Mouse (Mus musculus): Measurements from ENCODE around the gene Smim24. TPM values are rescaled to one million over a fixed set of nuclear protein-coding genes. Genes with fewer than 3 reads are reported as not detected.

Gene Smim24
- polyA plus RNA-seq, 1 experiment from 2014 or later = 125 TPM

- peak overlapping the region; percentile 87 for H3K9ac ChIP-seq (ENCODE audit: low read length)
- H3K36me3 ChIP-seq (ENCODE audit: control insufficient read depth, insufficient read depth, low read length) = peaks cover 32% of the 10 kb centered on the region
- H3K9me3 ChIP-seq (ENCODE audit: control insufficient read depth, low read length) = no peaks in the 10 kb centered on the region
- peaks cover 14% of the 10 kb centered on the region for H3K4me1 ChIP-seq (replicated peaks; ENCODE audit: control insufficient read depth, insufficient read depth, low read length)
- ATAC-seq (replicated peaks; ENCODE audit: low FRiP score, low TSS enrichment, low read depth) (peak; percentile 12; the same call in 1 of the 2 replicates), DNase-seq (ENCODE audit: low spot score) (no peak)
- peak overlapping the region; percentile 97 for H3K4me3 ChIP-seq (ENCODE audit: low read depth, low read length)
- H3K4me2 ChIP-seq (ENCODE audit: low read length) = peak overlapping the region; percentile 96
- no peaks in the 10 kb centered on the region for H3K27me3 ChIP-seq (replicated peaks; ENCODE audit: control insufficient read depth, insufficient read depth, low read length)
- WGBS = under 1% methylated on average over 19 of the region's 19 CpGs
- peak overlapping the region; percentile 85 for H3K27ac ChIP-seq (ENCODE audit: low read depth)
Observed at GRCm38 (mm10) chr10:81384605-81384982, 8.3 kb upstream of the Smim24 start.

GRCm38 (mm10) chr10:81385603-81386306 is 7.1 kb upstream of the Smim24 start:
- Histone ChIP-seq H3K4me1 (replicated peaks; ENCODE audit: control insufficient read depth, insufficient read depth, low read length) (peaks cover 14% of the 10 kb centered on the region), H3K36me3 (ENCODE audit: control insufficient read depth, insufficient read depth, low read length) (peaks cover 32% of the 10 kb centered on the region), H3K4me3 (ENCODE audit: low read depth, low read length) (0 out of 2 replicates have a peak overlapping the region, but pooled peaks have one; percentile 97), H3K9me3 (ENCODE audit: control insufficient read depth, low read length) (no peaks in the 10 kb centered on the region), H3K4me2 (ENCODE audit: low read length) (peak overlapping the region; percentile 96), H3K27ac (ENCODE audit: low read depth) (no peak overlapping the region), H3K27me3 (replicated peaks; ENCODE audit: control insufficient read depth, insufficient read depth, low read length) (no peaks in the 10 kb centered on the region), H3K9ac (ENCODE audit: low read length) (0 out of 2 replicates have a peak overlapping the region, but pooled peaks have one; percentile 87)
- ATAC-seq (replicated peaks; ENCODE audit: low FRiP score, low TSS enrichment, low read depth) (no peak), DNase-seq (ENCODE audit: low spot score) (no peak)
- 70% methylated on average over 22 of the region's 22 CpGs for WGBS

- no peak for DNase-seq (ENCODE audit: low spot score)
- Histone ChIP-seq H3K4me3 (ENCODE audit: low read depth, low read length) (no peak overlapping the region), H3K27me3 (replicated peaks; ENCODE audit: control insufficient read depth, insufficient read depth, low read length) (no peaks in the 10 kb centered on the region), H3K4me2 (ENCODE audit: low read length) (no peak overlapping the region), H3K9ac (ENCODE audit: low read length) (no peak overlapping the region), H3K9me3 (ENCODE audit: control insufficient read depth, low read length) (no peaks in the 10 kb centered on the region), H3K27ac (ENCODE audit: low read depth) (no peak overlapping the region), H3K36me3 (ENCODE audit: control insufficient read depth, insufficient read depth, low read length) (peaks cover 32% of the 10 kb centered on the region), H3K4me1 (replicated peaks; ENCODE audit: control insufficient read depth, insufficient read depth, low read length) (peaks cover 18% of the 10 kb centered on the region)
- ATAC-seq (replicated peaks; ENCODE audit: low FRiP score, low TSS enrichment, low read depth) = no peak
- WGBS = 94% methylated on average over 20 of the region's 20 CpGs
Observed at GRCm38 (mm10) chr10:81387716-81388115, 5.1 kb upstream of the Smim24 start.

DNA sequence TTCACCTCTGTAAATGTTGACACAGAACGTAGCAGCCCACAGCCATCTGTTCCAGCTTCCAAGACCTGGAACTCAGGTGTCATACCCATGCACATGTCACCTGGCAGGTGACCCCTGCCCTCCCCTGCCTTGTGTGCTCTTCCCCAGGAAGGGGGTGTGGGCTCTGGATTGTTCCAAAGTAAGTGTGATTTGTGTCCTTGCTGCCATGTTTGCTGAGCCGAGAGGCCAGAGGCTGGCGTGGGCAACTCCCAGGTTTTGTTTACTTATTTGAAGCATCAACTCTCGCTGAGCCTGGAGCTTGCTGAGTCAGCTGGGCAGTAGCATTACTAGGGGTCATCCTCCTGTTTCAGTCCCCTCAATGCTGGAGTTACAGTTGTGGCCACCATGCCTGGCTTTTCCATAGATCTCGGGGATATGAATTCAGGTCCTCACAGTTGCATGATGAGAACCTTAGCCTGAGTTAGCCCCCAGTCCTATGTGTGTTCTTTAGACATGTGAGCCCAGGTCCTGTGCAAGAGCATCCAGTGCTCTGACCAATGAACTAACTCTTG is 4.3 kb upstream of the Smim24 start, which contains the start of gene Gm48552:
Gene Gm48552, plus strand, starts transcription at position 501 of the 551 bp plus-strand sequence.
- Histone ChIP-seq H3K4me1 (replicated peaks; ENCODE audit: control insufficient read depth, insufficient read depth, low read length) (peaks cover 26% of the 10 kb centered on the region), H3K27ac (ENCODE audit: low read depth) (no peak within 1 kb of the TSS), H3K4me3 (ENCODE audit: low read depth, low read length) (no peak within 1 kb of the TSS), H3K9ac (ENCODE audit: low read length) (no peak within 1 kb of the TSS), H3K36me3 (ENCODE audit: control insufficient read depth, insufficient read depth, low read length) (peaks cover 32% of the 10 kb centered on the region), H3K27me3 (replicated peaks; ENCODE audit: control insufficient read depth, insufficient read depth, low read length) (no peaks in the 10 kb centered on the region), H3K4me2 (ENCODE audit: low read length) (no peak within 1 kb of the TSS), H3K9me3 (ENCODE audit: control insufficient read depth, low read length) (no peaks in the 10 kb centered on the region)
- ATAC-seq (replicated peaks; ENCODE audit: low FRiP score, low TSS enrichment, low read depth) = no peak
- no peak for DNase-seq (ENCODE audit: low spot score)
- WGBS = 50% methylated on average over 5 of the region's 5 CpGs

DNA sequence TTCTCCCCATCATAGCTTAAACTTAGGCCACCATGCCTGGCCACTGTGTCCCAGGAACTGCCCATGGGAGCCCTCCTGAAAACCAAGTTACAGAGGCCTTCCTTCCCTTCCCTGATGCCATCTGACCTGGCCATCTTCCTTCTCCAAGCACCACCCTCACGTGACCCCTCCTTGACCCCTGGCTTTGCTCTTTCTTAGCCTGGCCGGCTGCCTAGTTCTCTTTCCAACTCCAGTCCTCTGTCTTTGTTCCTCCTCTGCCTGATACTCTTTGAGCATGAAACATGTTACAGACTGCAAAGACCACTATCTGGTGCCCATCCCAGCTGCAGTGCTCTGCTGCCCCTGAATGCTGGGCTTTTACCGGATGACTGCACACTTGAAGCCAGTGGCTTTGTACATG is 3.5 kb upstream of the Smim24 start:
- H3K36me3 ChIP-seq (ENCODE audit: control insufficient read depth, insufficient read depth, low read length) = peaks cover 32% of the 10 kb centered on the region
- H3K4me2 ChIP-seq (ENCODE audit: low read length) = no peak overlapping the region
- H3K4me1 ChIP-seq (replicated peaks; ENCODE audit: control insufficient read depth, insufficient read depth, low read length) = peaks cover 30% of the 10 kb centered on the region
- no peak overlapping the region for H3K27ac ChIP-seq (ENCODE audit: low read depth)
- DNase-seq (ENCODE audit: low spot score) = no peak
- H3K4me3 ChIP-seq (ENCODE audit: low read depth, low read length) = no peak overlapping the region
- H3K9me3 ChIP-seq (ENCODE audit: control insufficient read depth, low read length) = no peaks in the 10 kb centered on the region
- no peak overlapping the region for H3K9ac ChIP-seq (ENCODE audit: low read length)
- WGBS = 55% methylated on average over 3 of the region's 3 CpGs
- ATAC-seq (replicated peaks; ENCODE audit: low FRiP score, low TSS enrichment, low read depth) = no peak
- no peaks in the 10 kb centered on the region for H3K27me3 ChIP-seq (replicated peaks; ENCODE audit: control insufficient read depth, insufficient read depth, low read length)

DNA sequence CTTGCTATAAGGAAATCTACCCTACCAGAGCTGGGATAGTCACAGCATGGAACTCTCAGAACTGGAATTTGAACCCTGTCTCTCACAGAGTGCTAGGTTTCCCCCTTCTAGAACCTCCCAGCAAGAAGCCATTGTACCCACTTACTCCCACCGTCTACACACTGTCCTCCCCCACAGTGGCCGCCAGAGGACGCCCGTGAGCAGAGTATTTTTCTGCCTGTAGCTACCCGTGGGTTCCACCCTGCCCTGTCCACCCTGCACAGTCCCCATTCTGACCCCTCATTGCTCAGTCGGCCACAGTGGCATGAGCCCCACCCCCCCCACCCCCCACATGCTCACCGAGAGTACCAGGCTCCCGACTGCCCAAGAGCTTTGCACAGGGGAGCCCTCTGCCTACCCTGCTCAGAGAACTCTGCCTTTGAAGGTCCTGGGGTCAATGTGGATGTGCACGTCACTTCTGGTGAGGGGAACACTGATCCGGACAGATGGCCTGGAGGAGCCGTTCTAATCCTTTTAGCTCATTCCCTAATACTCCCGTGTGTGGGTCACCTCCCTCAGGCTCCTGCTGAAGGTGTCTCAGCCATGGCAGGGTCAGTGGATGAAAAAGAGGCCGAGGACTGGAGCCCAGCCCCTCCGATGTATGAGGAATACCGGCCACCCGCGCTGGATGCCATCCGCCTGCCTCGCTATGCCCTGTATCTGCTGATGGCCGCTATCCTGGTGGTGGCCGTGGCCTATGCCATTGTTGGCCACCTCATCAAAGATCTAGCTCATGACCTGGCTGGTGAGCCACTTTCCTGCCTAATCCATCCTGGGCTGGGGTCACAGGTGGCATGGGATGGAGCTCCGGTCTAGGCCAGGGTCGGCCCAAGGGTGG is 2.8 kb upstream of the Smim24 start:
- Histone ChIP-seq H3K9ac (ENCODE audit: low read length) (no peak overlapping the region), H3K4me2 (ENCODE audit: low read length) (no peak overlapping the region), H3K27ac (ENCODE audit: low read depth) (no peak overlapping the region), H3K27me3 (replicated peaks; ENCODE audit: control insufficient read depth, insufficient read depth, low read length) (no peaks in the 10 kb centered on the region), H3K9me3 (ENCODE audit: control insufficient read depth, low read length) (no peaks in the 10 kb centered on the region), H3K36me3 (ENCODE audit: control insufficient read depth, insufficient read depth, low read length) (peaks cover 32% of the 10 kb centered on the region), H3K4me1 (replicated peaks; ENCODE audit: control insufficient read depth, insufficient read depth, low read length) (peaks cover 29% of the 10 kb centered on the region), H3K4me3 (ENCODE audit: low read depth, low read length) (no peak overlapping the region)
- ATAC-seq (replicated peaks; ENCODE audit: low FRiP score, low TSS enrichment, low read depth) = no peak
- DNase-seq (ENCODE audit: low spot score) = peak; percentile 91
- WGBS = 61% methylated on average over 23 of the region's 23 CpGs

DNA sequence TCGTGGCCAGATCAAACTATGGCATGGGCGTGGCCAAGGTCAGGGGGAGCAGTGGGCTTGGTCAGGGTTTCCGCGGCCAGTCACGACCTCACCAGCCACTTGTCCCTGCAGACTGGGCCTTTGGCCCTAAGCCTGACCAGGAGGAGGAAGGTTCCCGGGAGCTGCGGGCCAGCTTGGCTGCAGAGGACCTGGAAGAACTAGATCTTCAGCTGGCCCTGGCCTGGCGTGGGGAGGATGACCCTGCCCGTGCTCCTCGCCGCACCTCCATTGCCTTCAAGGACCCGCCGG is 2.2 kb upstream of the Smim24 start:
- 85% methylated on average over 13 of the region's 13 CpGs for WGBS

GRCm38 (mm10) chr10:81392270-81392669 is 581 bp upstream of the Smim24 start:
- Histone ChIP-seq H3K27me3 (replicated peaks; ENCODE audit: control insufficient read depth, insufficient read depth, low read length) (no peaks in the 10 kb centered on the region), H3K4me3 (ENCODE audit: low read depth, low read length) (no peak overlapping the region), H3K9ac (ENCODE audit: low read length) (no peak overlapping the region), H3K4me2 (ENCODE audit: low read length) (no peak overlapping the region), H3K36me3 (ENCODE audit: control insufficient read depth, insufficient read depth, low read length) (peaks cover 26% of the 10 kb centered on the region), H3K4me1 (replicated peaks; ENCODE audit: control insufficient read depth, insufficient read depth, low read length) (peaks cover 20% of the 10 kb centered on the region), H3K9me3 (ENCODE audit: control insufficient read depth, low read length) (no peaks in the 10 kb centered on the region), H3K27ac (ENCODE audit: low read depth) (peak overlapping the region; percentile 69; the same call in 1 of the 2 replicates)
- WGBS = 81% methylated on average over 6 of the region's 6 CpGs
- ATAC-seq (replicated peaks; ENCODE audit: low FRiP score, low TSS enrichment, low read depth) (peak; percentile 35), DNase-seq (ENCODE audit: low spot score) (no peak)

More for the DNA sequence above, 2.2 kb upstream of the Smim24 start:
- ATAC-seq (replicated peaks; ENCODE audit: low FRiP score, low TSS enrichment, low read depth) (no peak), DNase-seq (ENCODE audit: low spot score) (no peak)
- no peak overlapping the region for H3K4me2 ChIP-seq (ENCODE audit: low read length)
- H3K9me3 ChIP-seq (ENCODE audit: control insufficient read depth, low read length) = no peaks in the 10 kb centered on the region
- H3K27me3 ChIP-seq (replicated peaks; ENCODE audit: control insufficient read depth, insufficient read depth, low read length) = no peaks in the 10 kb centered on the region
- peaks cover 32% of the 10 kb centered on the region for H3K36me3 ChIP-seq (ENCODE audit: control insufficient read depth, insufficient read depth, low read length)
- no peak overlapping the region for H3K4me3 ChIP-seq (ENCODE audit: low read depth, low read length)
- H3K9ac ChIP-seq (ENCODE audit: low read length) = no peak overlapping the region
- peaks cover 23% of the 10 kb centered on the region for H3K4me1 ChIP-seq (replicated peaks; ENCODE audit: control insufficient read depth, insufficient read depth, low read length)
- no peak overlapping the region for H3K27ac ChIP-seq (ENCODE audit: low read depth)

Measured in intestine, embryonic 14.5 days (tissue).